Mouse (Mus musculus) C2C12 (cell line): ENCODE data around the gene Rrp15. TPM values are rescaled to one million over a fixed set of nuclear protein-coding genes. Genes with fewer than 3 reads are reported as not detected.

Experiments
- H3K27me3 ChIP-seq: one replicate; pipeline ENCODE4 v1.6.1; 2011; ENCODE audit not compliant: control insufficient read depth, insufficient read depth, insufficient read length
- H3K36me3 ChIP-seq: one replicate; pipeline ENCODE4 v1.6.1; 2011; ENCODE audit not compliant: control insufficient read depth, insufficient read depth
- H3K4me3 ChIP-seq: one replicate; pipeline ENCODE4 v1.5.1; 2011; ENCODE audit warnings: mild to moderate bottlenecking, control low read depth; ENCODE audit not compliant: poor library complexity, insufficient read depth, severe bottlenecking
- H3K79me2 ChIP-seq: one replicate; pipeline ENCODE4 v1.6.1; 2011; ENCODE audit not compliant: control insufficient read depth, insufficient read depth
- H3K79me3 ChIP-seq: one replicate; pipeline ENCODE4 v1.6.1; 2011; ENCODE audit warnings: low read depth, control low read depth
- H3ac ChIP-seq: one replicate; pipeline ENCODE3; 2011; ENCODE audit warnings: low read depth; ENCODE audit not compliant: control insufficient read depth, insufficient read length
- CEBPB ChIP-seq: IDR thresholded peaks from one replicate; pipeline ENCODE4 v1.6.1; 2011; ENCODE audit warnings: low read depth, mild to moderate bottlenecking, control low read depth, moderate library complexity
- CTCF ChIP-seq: IDR thresholded peaks from one replicate; pipeline ENCODE4 v1.5.1; 2011; ENCODE audit not compliant: control insufficient read depth, insufficient read depth, insufficient read length
- FOSL1 ChIP-seq: IDR thresholded peaks from one replicate; pipeline ENCODE4 v1.8.0; 2011; ENCODE audit warnings: mild to moderate bottlenecking, low read length; ENCODE audit not compliant: poor library complexity, insufficient read depth, severe bottlenecking
- MAX ChIP-seq: IDR thresholded peaks from one replicate; pipeline ENCODE4 v1.6.1; 2011; ENCODE audit warnings: mild to moderate bottlenecking, control low read depth
- MYOD1 ChIP-seq: IDR thresholded peaks from one replicate; pipeline ENCODE4 v1.6.1; 2011; ENCODE audit warnings: low read depth; ENCODE audit not compliant: control insufficient read depth, insufficient read length
- MYOG ChIP-seq: IDR thresholded peaks from one replicate; pipeline ENCODE4 v1.6.1; 2011; ENCODE audit not compliant: control insufficient read depth, insufficient read length; ENCODE audit errors: extremely low read depth
- USF1 ChIP-seq: IDR thresholded peaks from one replicate; pipeline ENCODE4 v1.6.1; 2011; ENCODE audit warnings: low read depth, mild to moderate bottlenecking, control low read depth, moderate library complexity
- polyA plus RNA-seq: library from polyadenylated mRNA; unstranded; fragments of >200 nt; fragmentation: generic; extraction: Trizol; gene quantifications from one replicate; pipeline ENCODE4 v1.2.1, GENCODE M21; 2012; ENCODE audit warnings: missing spikeins

The Rrp15 gene
- polyA plus RNA-seq, 1 experiment: 31.0 TPM

DNA sequence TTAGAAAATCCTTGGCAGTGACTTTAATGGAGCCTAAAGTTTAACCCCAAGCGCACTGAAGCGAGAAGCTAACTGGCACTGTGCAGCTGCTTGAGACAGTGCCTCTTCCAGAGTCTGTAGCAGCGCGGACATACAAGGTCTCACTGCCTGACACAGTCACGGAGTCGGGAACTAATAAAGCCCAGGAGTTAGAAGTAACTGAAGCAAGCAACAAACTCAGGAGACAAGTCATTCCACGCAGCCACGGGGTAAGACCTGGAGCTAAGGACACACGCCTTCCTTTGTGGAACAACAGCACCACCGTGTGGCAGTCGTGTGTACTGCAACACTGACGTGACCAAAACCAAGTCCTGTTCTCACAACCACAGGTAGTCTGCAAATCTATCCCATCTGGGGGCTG is 27.3 kb downstream of the Rrp15 start:
- TF ChIP-seq CEBPB: no peak
- TF ChIP-seq FOSL1: no peak
- TF ChIP-seq MYOG: no peak
- no peak for TF ChIP-seq MAX
- no peak for TF ChIP-seq MYOD1
- peak; percentile 94 for TF ChIP-seq CTCF
- TF ChIP-seq USF1: no peak
- H3K4me3 ChIP-seq: no peak overlapping the region
- H3ac ChIP-seq: no peak overlapping the region
- H3K27me3 ChIP-seq: no peaks in the 10 kb centered on the region
- peaks cover 16% of the 10 kb centered on the region for H3K79me3 ChIP-seq
- peaks cover 42% of the 10 kb centered on the region for H3K79me2 ChIP-seq
- peaks cover 44% of the 10 kb centered on the region for H3K36me3 ChIP-seq

DNA sequence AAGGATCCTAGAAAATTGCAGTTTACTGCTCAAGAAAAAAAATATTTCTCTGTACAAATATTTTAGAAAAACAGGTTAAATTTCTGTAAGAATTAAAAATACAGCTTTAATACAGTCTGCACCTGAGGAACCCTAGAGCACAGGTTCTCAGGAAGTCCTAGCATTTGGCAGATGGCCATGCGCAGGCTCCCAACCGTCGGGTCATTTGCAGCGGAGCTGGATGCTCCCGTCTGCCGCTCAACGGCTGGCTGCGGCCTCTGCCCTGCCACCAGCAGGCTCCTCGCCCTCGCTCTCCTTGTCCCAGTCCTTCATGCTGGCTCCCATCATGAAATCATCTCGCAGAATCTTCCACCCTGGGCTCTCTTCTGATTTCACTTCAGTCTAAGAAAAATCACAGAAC is 28.0 kb downstream of the Rrp15 start:
- Histone ChIP-seq H3K4me3 (no peak overlapping the region), H3K36me3 (peaks cover 46% of the 10 kb centered on the region), H3K79me3 (peaks cover 14% of the 10 kb centered on the region), H3K79me2 (peaks cover 35% of the 10 kb centered on the region), H3K27me3 (no peaks in the 10 kb centered on the region), H3ac (no peak overlapping the region)
- TF ChIP-seq USF1: no peak
- no peak for TF ChIP-seq MYOG
- no peak for TF ChIP-seq MAX
- no peak for TF ChIP-seq MYOD1
- no peak for TF ChIP-seq CTCF
- TF ChIP-seq FOSL1: no peak

DNA sequence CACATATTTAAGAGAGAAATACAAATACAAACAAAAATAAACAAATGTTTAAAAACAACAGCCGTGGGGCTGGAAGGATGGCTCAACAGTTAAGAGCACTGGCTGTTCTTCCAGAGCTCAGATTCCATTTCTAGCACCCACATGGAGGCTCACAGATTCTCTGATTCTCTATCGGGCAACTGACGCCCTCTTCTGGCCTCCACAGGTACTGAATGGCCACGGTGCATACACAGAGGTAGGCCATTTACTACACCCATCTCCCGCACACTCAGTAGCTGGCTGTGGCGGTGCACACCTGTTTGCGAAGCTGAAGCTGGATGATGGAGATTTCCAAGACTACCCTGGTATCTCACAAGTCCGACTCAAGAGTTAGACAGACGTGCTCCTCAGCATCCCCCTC is 29.4 kb downstream of the Rrp15 start:
- no peak overlapping the region for H3ac ChIP-seq
- H3K36me3 ChIP-seq: peaks cover 46% of the 10 kb centered on the region
- H3K27me3 ChIP-seq: no peaks in the 10 kb centered on the region
- H3K79me3 ChIP-seq: peaks cover 10% of the 10 kb centered on the region
- H3K79me2 ChIP-seq: peaks cover 22% of the 10 kb centered on the region
- no peak overlapping the region for H3K4me3 ChIP-seq
- TF ChIP-seq CTCF: no peak

DNA sequence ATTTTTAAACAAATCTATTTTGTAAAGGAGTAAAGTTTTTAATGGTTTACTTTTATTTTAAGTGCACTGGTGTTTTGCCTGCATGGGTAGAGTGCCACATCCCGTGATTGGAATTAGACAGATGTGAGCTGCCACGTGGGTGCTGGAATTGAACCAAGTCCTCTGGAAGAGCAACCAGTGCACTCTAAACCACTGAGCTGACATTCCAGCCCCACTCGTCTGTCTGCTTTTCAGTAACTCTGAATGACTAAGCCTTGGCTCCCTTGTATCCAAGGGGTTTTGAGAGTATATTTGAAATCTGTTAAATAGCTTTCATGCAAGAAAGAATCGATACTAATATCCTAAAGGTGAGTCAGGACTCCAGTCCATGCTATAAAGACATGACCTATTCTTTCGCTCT is 30.3 kb downstream of the Rrp15 start:
- Histone ChIP-seq H3K79me2 (peaks cover 14% of the 10 kb centered on the region), H3K27me3 (no peaks in the 10 kb centered on the region), H3ac (no peak overlapping the region), H3K36me3 (peaks cover 53% of the 10 kb centered on the region), H3K79me3 (peaks cover 6% of the 10 kb centered on the region), H3K4me3 (no peak overlapping the region)
- TF ChIP-seq CEBPB (no peak), CTCF (no peak), USF1 (no peak), MYOG (no peak)

GRCm38 (mm10) chr1:186714980-186715896 is 33.9 kb downstream of the Rrp15 start:
- no peaks in the 10 kb centered on the region for H3K27me3 ChIP-seq
- TF ChIP-seq MYOD1: peak; percentile 40
- no peak for TF ChIP-seq USF1
- no peak overlapping the region for H3K4me3 ChIP-seq
- H3ac ChIP-seq: no peak overlapping the region
- no peaks in the 10 kb centered on the region for H3K79me3 ChIP-seq
- peaks cover 41% of the 10 kb centered on the region for H3K36me3 ChIP-seq
- H3K79me2 ChIP-seq: no peaks in the 10 kb centered on the region

- H3K79me2 ChIP-seq: no peaks in the 10 kb centered on the region
- H3K36me3 ChIP-seq: peaks cover 34% of the 10 kb centered on the region
- H3ac ChIP-seq: no peak overlapping the region
- H3K27me3 ChIP-seq: no peaks in the 10 kb centered on the region
- no peaks in the 10 kb centered on the region for H3K79me3 ChIP-seq
- TF ChIP-seq MAX (no peak), MYOG (no peak), MYOD1 (no peak), USF1 (no peak), CTCF (no peak), CEBPB (no peak), FOSL1 (no peak)
- no peak overlapping the region for H3K4me3 ChIP-seq
Measured at GRCm38 (mm10) chr1:186714215-186714614, 34.9 kb downstream of the Rrp15 start.
